Mouse (Mus musculus): Measurements from ENCODE around the gene Ncoa1. TPM values are rescaled to one million over a fixed set of nuclear protein-coding genes. Genes with fewer than 3 reads are reported as not detected.
"Not testable (repeated sequence)": the region's sequence is repeated elsewhere in the genome, so short reads cannot be mapped to it uniquely, and the experiment has no call there.

Gene Ncoa1
- polyA plus RNA-seq, 1 experiment from 2014 or later, result 20.9 TPM

- no peaks in the 10 kb centered on the region for H3K4me1 ChIP-seq
- 91% methylated on average over 6 of the region's 6 CpGs for WGBS
- no peaks in the 10 kb centered on the region for H3K27me3 ChIP-seq
- H3K27ac ChIP-seq (replicated peaks), result no peak overlapping the region
- no peak for ATAC-seq (replicated peaks)
- no peak overlapping the region for H3K4me2 ChIP-seq (replicated peaks)
- H3K9me3 ChIP-seq, result no peaks in the 10 kb centered on the region
- H3K9ac ChIP-seq (replicated peaks), result no peak overlapping the region
- H3K36me3 ChIP-seq, result peaks cover 34% of the 10 kb centered on the region
- no peak overlapping the region for H3K4me3 ChIP-seq
These were observed 183.2 kb downstream of the Ncoa1 start for GRCm38 (mm10) chr12:4293813-4294212.

- Histone ChIP-seq H3K4me1 (peaks cover 11% of the 10 kb centered on the region; the same call in 1 of the 2 replicates), H3K36me3 (peaks cover 13% of the 10 kb centered on the region), H3K4me2 (replicated peaks) (no peak overlapping the region), H3K4me3 (no peak overlapping the region), H3K9ac (replicated peaks) (no peak overlapping the region), H3K9me3 (no peaks in the 10 kb centered on the region), H3K27me3 (no peaks in the 10 kb centered on the region), H3K27ac (replicated peaks) (no peak overlapping the region)
- WGBS, result 29% methylated on average over 3 of the region's 3 CpGs
- no peak for ATAC-seq (replicated peaks)
These were observed 191.8 kb downstream of the Ncoa1 start for GRCm38 (mm10) chr12:4285186-4285585.

GRCm38 (mm10) chr12:4279878-4280277 is 197.1 kb downstream of the Ncoa1 start:
- H3K4me2 ChIP-seq (replicated peaks), result no peak overlapping the region
- no peak for ATAC-seq (replicated peaks)
- no peaks in the 10 kb centered on the region for H3K4me1 ChIP-seq
- peaks cover 13% of the 10 kb centered on the region for H3K36me3 ChIP-seq
- no peak overlapping the region for H3K4me3 ChIP-seq
- H3K27me3 ChIP-seq, result no peaks in the 10 kb centered on the region
- 97% methylated on average over 3 of the region's 3 CpGs for WGBS
- no peak overlapping the region for H3K9ac ChIP-seq (replicated peaks)
- H3K9me3 ChIP-seq, result no peaks in the 10 kb centered on the region
- H3K27ac ChIP-seq (replicated peaks), result no peak overlapping the region

- 87% methylated on average over 3 of the region's 3 CpGs for WGBS
These were observed 197.8 kb downstream of the Ncoa1 start for GRCm38 (mm10) chr12:4278978-4279755.

GRCm38 (mm10) chr12:4271078-4271477 is 205.9 kb downstream of the Ncoa1 start:
- ATAC-seq (replicated peaks), result no peak
- Histone ChIP-seq H3K27ac (replicated peaks) (no peak overlapping the region), H3K27me3 (no peaks in the 10 kb centered on the region), H3K9me3 (no peaks in the 10 kb centered on the region), H3K4me1 (no peaks in the 10 kb centered on the region), H3K4me3 (no peak overlapping the region), H3K9ac (replicated peaks) (no peak overlapping the region), H3K36me3 (peaks cover 69% of the 10 kb centered on the region), H3K4me2 (replicated peaks) (no peak overlapping the region)
- WGBS, result 61% methylated on average over 6 of the region's 6 CpGs

More at GRCm38 (mm10) chr12:4278978-4279755, 197.8 kb downstream of the Ncoa1 start:
- Histone ChIP-seq H3K4me3 (no peak overlapping the region), H3K9ac (replicated peaks) (no peak overlapping the region), H3K27me3 (no peaks in the 10 kb centered on the region), H3K4me1 (no peaks in the 10 kb centered on the region), H3K4me2 (replicated peaks) (no peak overlapping the region), H3K36me3 (peaks cover 19% of the 10 kb centered on the region), H3K27ac (replicated peaks) (no peak overlapping the region), H3K9me3 (no peaks in the 10 kb centered on the region)
- no peak for ATAC-seq (replicated peaks)

GRCm38 (mm10) chr12:4267765-4268164 is 209.2 kb downstream of the Ncoa1 start:
- Histone ChIP-seq H3K27me3 (no peaks in the 10 kb centered on the region), H3K4me3 (no peak overlapping the region), H3K4me1 (no peaks in the 10 kb centered on the region), H3K27ac (replicated peaks) (no peak overlapping the region), H3K9me3 (no peaks in the 10 kb centered on the region), H3K9ac (replicated peaks) (no peak overlapping the region), H3K4me2 (replicated peaks) (no peak overlapping the region), H3K36me3 (peaks cover 48% of the 10 kb centered on the region)
- WGBS, result 94% methylated on average over 4 of the region's 4 CpGs
- ATAC-seq (replicated peaks), result no peak

GRCm38 (mm10) chr12:4252742-4253655 is 224.0 kb downstream of the Ncoa1 start:
- no peak overlapping the region for H3K27ac ChIP-seq (replicated peaks)
- no peak overlapping the region for H3K9ac ChIP-seq (replicated peaks)
- 95% methylated on average over 16 of the region's 16 CpGs for WGBS
- H3K4me1 ChIP-seq, result no peaks in the 10 kb centered on the region
- no peak overlapping the region for H3K4me2 ChIP-seq (replicated peaks)
- no peaks in the 10 kb centered on the region for H3K27me3 ChIP-seq
- peaks cover 36% of the 10 kb centered on the region for H3K36me3 ChIP-seq
- H3K4me3 ChIP-seq, result no peak overlapping the region
- no peak for ATAC-seq (replicated peaks)
- no peaks in the 10 kb centered on the region for H3K9me3 ChIP-seq

GRCm38 (mm10) chr12:4249786-4250185 is 227.2 kb downstream of the Ncoa1 start:
- no peak overlapping the region for H3K4me2 ChIP-seq (replicated peaks)
- no peaks in the 10 kb centered on the region for H3K27me3 ChIP-seq
- no peak for ATAC-seq (replicated peaks)
- no peak overlapping the region for H3K4me3 ChIP-seq
- H3K9ac ChIP-seq (replicated peaks), result no peak overlapping the region
- no peaks in the 10 kb centered on the region for H3K9me3 ChIP-seq
- H3K4me1 ChIP-seq, result no peaks in the 10 kb centered on the region
- H3K36me3 ChIP-seq, result peaks cover 28% of the 10 kb centered on the region
- 84% methylated on average over 6 of the region's 6 CpGs for WGBS
- no peak overlapping the region for H3K27ac ChIP-seq (replicated peaks)

- 93% methylated on average over 10 of the region's 10 CpGs for WGBS
- no peaks in the 10 kb centered on the region for H3K9me3 ChIP-seq
- H3K27ac ChIP-seq (replicated peaks), result no peak overlapping the region
- H3K4me2 ChIP-seq (replicated peaks), result no peak overlapping the region
- 0 out of 2 replicates have a peak, but pooled peaks cover 9% of the 10 kb centered on the region for H3K36me3 ChIP-seq
- H3K27me3 ChIP-seq, result no peaks in the 10 kb centered on the region
- no peak overlapping the region for H3K4me3 ChIP-seq
- H3K9ac ChIP-seq (replicated peaks), result no peak overlapping the region
- no peak for ATAC-seq (replicated peaks)
- no peaks in the 10 kb centered on the region for H3K4me1 ChIP-seq
These were observed 231.2 kb downstream of the Ncoa1 start for GRCm38 (mm10) chr12:4245742-4246141.

GRCm38 (mm10) chr12:4243805-4244204 is 233.2 kb downstream of the Ncoa1 start:
- H3K4me1 ChIP-seq, result no peaks in the 10 kb centered on the region
- no peaks in the 10 kb centered on the region for H3K9me3 ChIP-seq
- no peak overlapping the region for H3K4me3 ChIP-seq
- H3K27me3 ChIP-seq, result no peaks in the 10 kb centered on the region
- no peak for ATAC-seq (replicated peaks)
- no peak overlapping the region for H3K27ac ChIP-seq (replicated peaks)
- no peak overlapping the region for H3K9ac ChIP-seq (replicated peaks)
- no peak overlapping the region for H3K4me2 ChIP-seq (replicated peaks)
- 84% methylated on average over 2 of the region's 2 CpGs for WGBS
- 0 out of 2 replicates have a peak, but pooled peaks cover 7% of the 10 kb centered on the region for H3K36me3 ChIP-seq

- not testable (repeated sequence) for H3K9me3 ChIP-seq; H3K27ac ChIP-seq (replicated peaks); H3K4me2 ChIP-seq (replicated peaks); H3K4me3 ChIP-seq; ATAC-seq (replicated peaks); H3K36me3 ChIP-seq; H3K9ac ChIP-seq (replicated peaks); H3K27me3 ChIP-seq; H3K4me1 ChIP-seq
- 73% methylated on average over 8 of the region's 8 CpGs for WGBS
These were observed 236.7 kb downstream of the Ncoa1 start for GRCm38 (mm10) chr12:4240281-4240680.

GRCm38 (mm10) chr12:4237481-4237880 is 239.5 kb downstream of the Ncoa1 start:
- H3K4me2 ChIP-seq (replicated peaks), result no peak overlapping the region
- no peaks in the 10 kb centered on the region for H3K36me3 ChIP-seq
- 94% methylated on average over 15 of the region's 15 CpGs for WGBS
- H3K9me3 ChIP-seq, result no peaks in the 10 kb centered on the region
- peaks cover 12% of the 10 kb centered on the region for H3K4me1 ChIP-seq
- no peak overlapping the region for H3K9ac ChIP-seq (replicated peaks)
- no peaks in the 10 kb centered on the region for H3K27me3 ChIP-seq
- no peak overlapping the region for H3K27ac ChIP-seq (replicated peaks)
- no peak for ATAC-seq (replicated peaks)
- no peak overlapping the region for H3K4me3 ChIP-seq

Data from forebrain, embryonic 15.5 days (tissue).